ENCODE assay signal across 10 mouse cellular contexts in the genomic region with DNA sequence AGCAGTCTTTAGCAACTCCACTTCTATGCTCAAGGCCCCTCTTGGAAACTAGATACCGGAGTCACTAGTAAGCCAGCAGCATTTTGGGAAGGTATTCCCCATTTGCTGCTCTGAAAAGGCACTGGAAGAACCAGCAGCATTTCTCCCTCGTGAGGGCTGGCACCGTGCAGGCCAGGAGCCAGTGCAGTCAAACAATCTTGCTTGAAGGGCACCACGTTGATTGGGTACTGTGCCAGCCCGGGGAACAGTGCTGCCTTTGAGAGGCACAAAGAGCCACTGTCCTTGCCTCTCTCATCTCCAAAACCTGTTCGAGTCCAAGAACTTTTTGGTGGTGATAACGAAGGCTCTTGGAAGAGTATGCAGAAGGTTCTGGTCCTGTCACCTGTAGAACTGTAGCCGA. TPM values are rescaled to one million over a fixed set of nuclear protein-coding genes. Genes with fewer than 3 reads are reported as not detected.
DNase-seq lines count a peak whose midpoint lies in the region; TF ChIP-seq lines count a peak whose summit lies in the region.
"Had no signal": no experiment of that assay in that cellular context is flagged by ENCODE, and none has a peak within 500 bp of the region (broad histone marks: within the 10 kb centered on the region; RNA-seq: fewer than 3 reads in every experiment).

No protein-coding gene starts in this region.

- H3K27ac ChIP-seq in testis, adult 2 months (ENCODE audit: control insufficient read depth, insufficient read depth, low read depth, low read length) = peak overlapping the region; percentile 10

- no peak overlapping the region for H3K4me3 ChIP-seq in testis, adult 2 months (ENCODE audit: control insufficient read depth, low read depth, low read length)
- H3K4me3 ChIP-seq in lung, adult 2 months (replicated peaks; ENCODE audit: extremely low read depth, low read depth, low read length) = no peak overlapping the region

- no peaks in the 10 kb centered on the region for H3K36me3 ChIP-seq in testis, adult 2 months (ENCODE audit: control insufficient read depth, insufficient read depth, low read length)

- peak; percentile 10 for DNase-seq in adrenal gland, postnatal 10 days
- no peak for DNase-seq in adrenal gland, adult 2 months
- DNase-seq in layer of hippocampus, adult 11-12 months (ENCODE audit: low spot score) = peak; percentile 70
- no peak for DNase-seq in layer of hippocampus, adult 9-10 months (ENCODE audit: low spot score)
- peak; percentile 61 to 64 for DNase-seq in layer of hippocampus, postnatal 36 days
- DNase-seq in spleen, adult 12 weeks (ENCODE audit: low spot score) = no peak
- DNase-seq in lung, adult 2 months = no peak
- DNase-seq: kidney, adult 18-20 months had no signal

- TF ChIP-seq CTCF in testis, adult 2 months (IDR thresholded peaks at IDR 0.05; ENCODE audit: control insufficient read depth, insufficient read depth, insufficient replicate concordance, low read depth, low read length) = no peak
- TF ChIP-seq CTCF in lung, adult 2 months (IDR thresholded peaks at IDR 0.05; ENCODE audit: insufficient read depth, low read length) = no peak

- 71% methylated on average over 8 of the region's 8 CpGs for WGBS in lung, adult 2 months

- H3K27me3 ChIP-seq in testis, adult 2 months (ENCODE audit: control insufficient read depth, insufficient read depth, low read length) = no peaks in the 10 kb centered on the region
- H3K27me3 ChIP-seq: Patski had no signal

- no peaks in the 10 kb centered on the region for H3K4me1 ChIP-seq in testis, adult 2 months (ENCODE audit: control insufficient read depth, insufficient read depth, low read length)
- H3K4me1 ChIP-seq in lung, adult 2 months (ENCODE audit: control insufficient read depth, insufficient read depth, low read length) = no peaks in the 10 kb centered on the region

- TF ChIP-seq POLR2A in testis, adult 2 months (IDR thresholded peaks at IDR 0.05; ENCODE audit: control insufficient read depth, low read depth, low read length) = no peak
- TF ChIP-seq POLR2A in lung, adult 2 months (IDR thresholded peaks at IDR 0.05; ENCODE audit: borderline replicate concordance, extremely low read depth, low read depth, low read length) = no peak

RNA-seq across cellular contexts. Expression of gene Arhgap21, which starts 33.9 kb away (rescaled TPM):
- total RNA-seq in adrenal gland, postnatal 10 days (2021) = 10 to 100 TPM; 57.5 to 78.3 TPM
- 10 to 100 TPM; 59.7 to 68.8 TPM for total RNA-seq in adrenal gland, adult 2 months (2021)
- 9.5 and 12.9 TPM in 2 replicates for polyA plus RNA-seq in adrenal gland, adult 2 months (2012; rRNA removed)
- total RNA-seq in layer of hippocampus, postnatal 36 days (2021) = 100 to 1,000 TPM; 331 to 369 TPM
- polyA plus RNA-seq in testis, adult 2 months (2012; rRNA removed) = 1.6 and 3.3 TPM in 2 replicates
- 19.4 and 33.4 TPM in 2 replicates for polyA plus RNA-seq in lung, adult 2 months (2012; rRNA removed)

Comparison
In these comparisons a context has a peak if more than half of its experiments do, and no peak if none do; other contexts are left out.
1. DNase-seq: peak in adrenal gland, postnatal 10 days (single experiment), layer of hippocampus, adult 11-12 months (single experiment) and layer of hippocampus, postnatal 36 days (2 of 2); none in adrenal gland, adult 2 months (single experiment), layer of hippocampus, adult 9-10 months (single experiment), spleen, adult 12 weeks (single experiment) and lung, adult 2 months (single experiment).
2. RNA of gene Arhgap21, which starts 33.9 kb away (total RNA-seq): 331 to 369 TPM in layer of hippocampus, postnatal 36 days; 57.5 to 78.3 TPM in adrenal gland, postnatal 10 days and 59.7 to 68.8 TPM in adrenal gland, adult 2 months; every median in the first group is over 4 times any median in the second.